Mouse (Mus musculus) mouse embryonic stem cell (cell line): ENCODE data around the gene Trim47.

Experiments used
- in situ Hi-C, 2 experiments: fragments of 300-500 bp; cut with MboI; formaldehyde crosslinking; loops; 1 replicate in 1 of 2; 3 replicates in 1 of 2; pipeline ENCODE4 v1.14.3; 2019 to 2020; ENCODE audit warnings: low sequenced_read_pairs in 2 of 2, low pct_unique_long_range_greater_than_20kb in 1 of 2, mixed read lengths in 1 of 2; ENCODE audit not compliant: unreplicated experiment in 1 of 2

Gene Trim47

GRCm38 (mm10) chr11:116111067-116111466, 15.9 kb downstream of the Trim47 start:
- in situ Hi-C loops, result no loop called here

- in situ Hi-C loops, result no loop called here
Measured at GRCm38 (mm10) chr11:116110540-116110939, 16.5 kb downstream of the Trim47 start.

- in situ Hi-C loops, result no loop called here
Measured at GRCm38 (mm10) chr11:116110131-116110530, 16.9 kb downstream of the Trim47 start.

- in situ Hi-C loops, result no loop called here
Measured at GRCm38 (mm10) chr11:116109441-116110081, 17.4 kb downstream of the Trim47 start.

GRCm38 (mm10) chr11:116108464-116109137, 18.4 kb downstream of the Trim47 start:
- in situ Hi-C loops, result no loop called here

GRCm38 (mm10) chr11:116107777-116108285, 19.2 kb downstream of the Trim47 start:
- in situ Hi-C loops, result no loop called here

GRCm38 (mm10) chr11:116106963-116107776, 19.8 kb downstream of the Trim47 start:
- in situ Hi-C loops, result no loop called here

- in situ Hi-C loops, result no loop called here
Measured at GRCm38 (mm10) chr11:116106154-116106962, 20.7 kb downstream of the Trim47 start.

GRCm38 (mm10) chr11:116105065-116105464, 21.9 kb downstream of the Trim47 start:
- in situ Hi-C loops, result no loop called here

GRCm38 (mm10) chr11:116104006-116104646, 22.9 kb downstream of the Trim47 start:
- in situ Hi-C loops, result no loop called here

- in situ Hi-C loops, result no loop called here
Measured at GRCm38 (mm10) chr11:116103572-116103971, 23.4 kb downstream of the Trim47 start.

- in situ Hi-C loops, result no loop called here
Measured at GRCm38 (mm10) chr11:116102472-116102871, 24.5 kb downstream of the Trim47 start.

GRCm38 (mm10) chr11:116101931-116102381, 25.1 kb downstream of the Trim47 start:
- in situ Hi-C loops, result no loop called here

GRCm38 (mm10) chr11:116100839-116101238, 26.2 kb downstream of the Trim47 start:
- in situ Hi-C loops, result no loop called here

- in situ Hi-C loops, result no loop called here
Measured at GRCm38 (mm10) chr11:116100385-116100784, 26.6 kb downstream of the Trim47 start.

GRCm38 (mm10) chr11:116099462-116099861, 27.5 kb downstream of the Trim47 start:
- in situ Hi-C loops, result no loop called here

GRCm38 (mm10) chr11:116098711-116099460, 28.1 kb downstream of the Trim47 start:
- in situ Hi-C loops, result no loop called here
